ENCODE assay signal across 8 mouse cellular contexts in the genomic region with DNA sequence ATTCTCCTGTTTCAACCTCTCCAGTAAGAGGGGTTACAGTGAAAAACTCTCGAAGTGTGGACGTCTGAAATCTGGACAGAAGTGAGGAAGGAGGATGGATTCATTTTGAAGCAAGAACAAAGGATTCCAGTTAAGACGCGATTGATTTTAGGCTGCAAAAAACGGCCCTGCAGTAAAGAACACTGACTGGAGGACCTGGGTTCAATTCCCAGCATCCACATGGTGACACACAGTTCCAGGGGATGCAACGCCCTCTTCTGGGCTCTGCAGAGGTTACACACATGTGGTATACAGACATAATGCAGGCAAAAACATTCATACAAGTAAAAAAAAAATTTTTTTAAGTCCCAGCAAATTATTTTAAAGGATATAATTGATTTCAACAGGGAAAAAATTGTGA. TPM values are rescaled to one million over a fixed set of nuclear protein-coding genes. Genes with fewer than 3 reads are reported as not detected.
A peak's percentile ranks its signal among the peaks of the same experiment; 100 is the strongest.
DNase-seq lines count a peak whose midpoint lies in the region; ATAC-seq and TF ChIP-seq lines count a peak whose summit lies in the region.

No protein-coding gene starts in this region.

- H3K4me2 ChIP-seq in forebrain, postnatal 0 days (ENCODE audit: low read depth) = peak overlapping the region; percentile 89

- no peak for DNase-seq in gastrocnemius, adult 2 months
- DNase-seq in gastrocnemius, postnatal 10 days = no peak
- DNase-seq in ES-E14 (ENCODE audit: low read depth, low spot score) = no peak
- no peak for DNase-seq in forebrain, postnatal 0 days
- DNase-seq in MN1 (ENCODE audit: low spot score) = no peak
- no peak for DNase-seq in right cerebral cortex, adult 2 months (ENCODE audit: low spot score in 2 of 2)
- DNase-seq in layer of hippocampus, adult 18-20 months (ENCODE audit: low spot score in 2 of 2) = no peak

- no peak overlapping the region for H3K27ac ChIP-seq in gastrocnemius, adult 2 months
- no peak overlapping the region for H3K27ac ChIP-seq in ES-E14 (ENCODE audit: insufficient read depth, low read depth, low read length, poor library complexity, severe bottlenecking)
- H3K27ac ChIP-seq in forebrain, postnatal 0 days (ENCODE audit: low read depth, low read length) = no peak overlapping the region

- WGBS in forebrain, postnatal 0 days = 28% methylated on average over 6 of the region's 6 CpGs

- peaks cover 3% of the 10 kb centered on the region; the same call in 1 of the 2 replicates for H3K36me3 ChIP-seq in ES-E14 (ENCODE audit: control insufficient read depth, insufficient read depth, low read length, poor library complexity, severe bottlenecking)
- H3K36me3 ChIP-seq in forebrain, postnatal 0 days (ENCODE audit: insufficient read depth) = no peaks in the 10 kb centered on the region

- no peak for ATAC-seq in forebrain, postnatal 0 days
- ATAC-seq in megakaryocyte progenitor cell, adult 5-6 weeks (replicated peaks; ENCODE audit: poor library complexity) = peak; percentile 43; the same call in 1 of the 2 replicates

- no peaks in the 10 kb centered on the region for H3K9me3 ChIP-seq in ES-E14 (ENCODE audit: control insufficient read depth, insufficient read depth, low read depth, low read length)
- no peaks in the 10 kb centered on the region for H3K9me3 ChIP-seq in forebrain, postnatal 0 days (ENCODE audit: low read length)

- peaks cover 5% of the 10 kb centered on the region; the same call in 1 of the 2 replicates for H3K27me3 ChIP-seq in forebrain, postnatal 0 days (ENCODE audit: insufficient read depth, low read length)

- in situ Hi-C loops in ES-E14 (cut with MboI; ENCODE audit: low sequenced_read_pairs in 2 of 2, unreplicated experiment in 2 of 2) = no loop called here

- intact Hi-C loops in gastrocnemius, adult 2 months (cut with DNase I) = loop anchor here (1.0 kb wide), 1 partner anchor 43 kb away; no protein-coding TSS in a partner anchor

- H3K9ac ChIP-seq in ES-E14 (ENCODE audit: insufficient read depth, low read depth, low read length, poor library complexity, severe bottlenecking) = peak overlapping the region; percentile 55; the same call in 1 of the 2 replicates
- H3K9ac ChIP-seq in forebrain, postnatal 0 days = no peak overlapping the region

- peaks cover 0 to 13% of the 10 kb centered on the region in 2 experiments; a peak in 3 of 4 replicates for H3K4me1 ChIP-seq in ES-E14 (ENCODE audit: control insufficient read depth in 2 of 2, insufficient read depth in 2 of 2, low read length in 2 of 2, poor library complexity in 1 of 2)
- no peaks in the 10 kb centered on the region; the same call in 1 of the 2 replicates for H3K4me1 ChIP-seq in forebrain, postnatal 0 days (ENCODE audit: insufficient read depth)

- no peak for TF ChIP-seq CTCF in gastrocnemius, adult 2 months (IDR thresholded peaks at IDR 0.05)
- no peak for TF ChIP-seq CTCF in forebrain, postnatal 0 days (IDR thresholded peaks at IDR 0.05; ENCODE audit: low read depth)

- H3K4me3 ChIP-seq in gastrocnemius, adult 2 months = peak overlapping the region; percentile 92
- H3K4me3 ChIP-seq in ES-E14 (ENCODE audit: insufficient read depth in 1 of 2, low read depth in 1 of 2, low read length in 2 of 2, poor library complexity in 1 of 2, severe bottlenecking in 1 of 2) = peak overlapping the region in 1 of 2 experiments; percentile 44; a peak in 3 of 4 replicates
- H3K4me3 ChIP-seq in forebrain, postnatal 0 days (ENCODE audit: low read depth, low read length) = peak overlapping the region; percentile 77

TF ChIP-seq in ES-E14, 5 proteins besides CTCF, POLR2A, EP300 and RAD21:
- TF ChIP-seq MAFK (IDR thresholded peaks at IDR 0.05; ENCODE audit: insufficient read depth, low read depth, low read length) = no peak
- no peak for TF ChIP-seq ZC3H11A (IDR thresholded peaks at IDR 0.05; ENCODE audit: borderline replicate concordance, low read depth, low read length)
- no peak for TF ChIP-seq HCFC1 (IDR thresholded peaks at IDR 0.05; ENCODE audit: borderline replicate concordance, insufficient read depth, low read length)
- no peak for TF ChIP-seq CHD2 (IDR thresholded peaks at IDR 0.05; ENCODE audit: low read depth, low read length)
- no peak for TF ChIP-seq ZNF384 (IDR thresholded peaks at IDR 0.05; ENCODE audit: low read depth, low read length)

RNA-seq across cellular contexts. Expression of a gene that starts 1.0 kb away (rescaled TPM):
- 1 to 10 TPM; 1.7 to 2.6 TPM for total RNA-seq in gastrocnemius, adult 2 months (2021)
- 1 to 10 TPM; 2.0 to 2.4 TPM for total RNA-seq in gastrocnemius, postnatal 10 days (2021)
- total RNA-seq in ES-E14 (2012; rRNA removed) = 21.6 and 34.3 TPM in 2 replicates
- total RNA-seq in forebrain, postnatal 0 days (2014; rRNA removed) = 26.6 and 31.3 TPM in 2 replicates
- 20.8 and 27.2 TPM in 2 replicates for polyA plus RNA-seq in forebrain, postnatal 0 days (2015; fragmentation: Nextera tagmentation; extraction: Ambion mirVana)
- 6.4 and 7.4 TPM in 2 replicates for total RNA-seq in megakaryocyte progenitor cell, adult 5-6 weeks (2015)
- total RNA-seq in megakaryocyte progenitor cell, adult 5-6 weeks (2017) = 5.6 and 7.0 TPM in 2 replicates
- 10 to 100 TPM; 28.2 to 30.0 TPM for total RNA-seq in layer of hippocampus, adult 18-20 months (2021)

RNA-seq across cellular contexts. Expression of a gene that starts 18.8 kb away (rescaled TPM):
- not detected for total RNA-seq in gastrocnemius, adult 2 months (2021)
- total RNA-seq in gastrocnemius, postnatal 10 days (2021) = not detected
- total RNA-seq in ES-E14 (2012; rRNA removed) = not detected in 2 replicates
- total RNA-seq in forebrain, postnatal 0 days (2014; rRNA removed) = not detected in 2 replicates
- 0.10 TPM in 1 of 2 replicates, not detected in the other for polyA plus RNA-seq in forebrain, postnatal 0 days (2015; fragmentation: Nextera tagmentation; extraction: Ambion mirVana)
- not detected in 2 replicates for total RNA-seq in megakaryocyte progenitor cell, adult 5-6 weeks (2015)
- not detected in 2 replicates for total RNA-seq in megakaryocyte progenitor cell, adult 5-6 weeks (2017)
- not detected for total RNA-seq in layer of hippocampus, adult 18-20 months (2021)

RNA-seq across cellular contexts. Expression of a gene that starts 40.7 kb away (rescaled TPM):
- total RNA-seq in gastrocnemius, adult 2 months (2021) = not detected
- not detected for total RNA-seq in gastrocnemius, postnatal 10 days (2021)
- not detected in 2 replicates for total RNA-seq in ES-E14 (2012; rRNA removed)
- not detected in 2 replicates for total RNA-seq in forebrain, postnatal 0 days (2014; rRNA removed)
- polyA plus RNA-seq in forebrain, postnatal 0 days (2015; fragmentation: Nextera tagmentation; extraction: Ambion mirVana) = not detected in 2 replicates
- total RNA-seq in megakaryocyte progenitor cell, adult 5-6 weeks (2015) = not detected in 2 replicates
- total RNA-seq in megakaryocyte progenitor cell, adult 5-6 weeks (2017) = not detected in 2 replicates
- total RNA-seq in layer of hippocampus, adult 18-20 months (2021) = not detected

RNA-seq across cellular contexts. Expression of a gene that starts 50.0 kb away (rescaled TPM):
- total RNA-seq in gastrocnemius, adult 2 months (2021) = 10 to 100 TPM; 51.6 to 69.4 TPM
- 10 to 100 TPM; 37.4 to 46.0 TPM for total RNA-seq in gastrocnemius, postnatal 10 days (2021)
- 31.9 and 36.0 TPM in 2 replicates for total RNA-seq in ES-E14 (2012; rRNA removed)
- total RNA-seq in forebrain, postnatal 0 days (2014; rRNA removed) = 27.2 and 30.8 TPM in 2 replicates
- polyA plus RNA-seq in forebrain, postnatal 0 days (2015; fragmentation: Nextera tagmentation; extraction: Ambion mirVana) = 46.9 and 52.6 TPM in 2 replicates
- 79.3 and 89.8 TPM in 2 replicates for total RNA-seq in megakaryocyte progenitor cell, adult 5-6 weeks (2015)
- 104 and 113 TPM in 2 replicates for total RNA-seq in megakaryocyte progenitor cell, adult 5-6 weeks (2017)
- 10 to 100 TPM; 35.3 to 36.1 TPM for total RNA-seq in layer of hippocampus, adult 18-20 months (2021)

RNA-seq across cellular contexts. Expression of a gene that starts 54.7 kb away (rescaled TPM):
- total RNA-seq in gastrocnemius, adult 2 months (2021) = not detected
- not detected for total RNA-seq in gastrocnemius, postnatal 10 days (2021)
- not detected in 2 replicates for total RNA-seq in ES-E14 (2012; rRNA removed)
- not detected in 2 replicates for total RNA-seq in forebrain, postnatal 0 days (2014; rRNA removed)
- polyA plus RNA-seq in forebrain, postnatal 0 days (2015; fragmentation: Nextera tagmentation; extraction: Ambion mirVana) = not detected in 2 replicates
- not detected in 2 replicates for total RNA-seq in megakaryocyte progenitor cell, adult 5-6 weeks (2015)
- not detected in 2 replicates for total RNA-seq in megakaryocyte progenitor cell, adult 5-6 weeks (2017)
- total RNA-seq in layer of hippocampus, adult 18-20 months (2021) = not detected
